11 mouse cellular contexts compared by ENCODE assay signal in genomic region chr13:15011638-15012037, GRCm38 (mm10).
DNase-seq lines count a peak whose midpoint lies in the region; ATAC-seq and TF ChIP-seq lines count a peak whose summit lies in the region.
"Had no signal": no experiment of that assay in that cellular context is flagged by ENCODE, and none has a peak within 500 bp of the region (broad histone marks: within the 10 kb centered on the region; RNA-seq: fewer than 3 reads in every experiment).

No protein-coding gene starts in this region.

- H3K4me2 ChIP-seq in midbrain, embryonic 12.5 days (replicated peaks), result no peak overlapping the region
- H3K4me2 ChIP-seq in midbrain, embryonic 16.5 days (ENCODE audit: low read length), result no peak overlapping the region

- no peaks in the 10 kb centered on the region for H3K27me3 ChIP-seq in heart, adult 2 months (ENCODE audit: control insufficient read depth, insufficient read depth, low read length)
- no peaks in the 10 kb centered on the region for H3K27me3 ChIP-seq in midbrain, embryonic 12.5 days
- H3K27me3 ChIP-seq in midbrain, embryonic 16.5 days (ENCODE audit: control insufficient read depth, insufficient read depth, low read depth, low read length), result no peaks in the 10 kb centered on the region

- no peak for TF ChIP-seq POLR2A in heart, adult 2 months (IDR thresholded peaks at IDR 0.05; ENCODE audit: insufficient read depth, low read depth, low read length)

- H3K27ac ChIP-seq in heart, adult 2 months, result no peak overlapping the region
- no peak overlapping the region for H3K27ac ChIP-seq in midbrain, embryonic 12.5 days (replicated peaks)
- H3K27ac ChIP-seq in midbrain, embryonic 16.5 days (ENCODE audit: low read length), result no peak overlapping the region
- H3K27ac ChIP-seq: stomach, postnatal 0 days had no signal

- ATAC-seq in midbrain, embryonic 12.5 days (ENCODE audit: low FRiP score, low read depth), result peak; percentile 49; the same call in 1 of the 2 replicates
- ATAC-seq in midbrain, embryonic 16.5 days, result no peak

- DNase-seq in heart, adult 11 months, result peak; percentile 90
- DNase-seq in heart, adult 2 months, result no peak
- peak; percentile 67 for DNase-seq in kidney, postnatal 14 days
- DNase-seq in urinary bladder, postnatal 14 days (ENCODE audit: low spot score), result no peak
- no peak for DNase-seq in thymus, postnatal 14 days
- no peak for DNase-seq in adrenal gland, adult 2 months
- DNase-seq: cerebellum, adult 2 months; right cerebral cortex, postnatal 4 days had no signal

- no peak for TF ChIP-seq EP300 in heart, adult 2 months (IDR thresholded peaks at IDR 0.05; ENCODE audit: insufficient read depth, low read depth, low read length)

- no peaks in the 10 kb centered on the region for H3K4me1 ChIP-seq in heart, adult 2 months (ENCODE audit: control insufficient read depth, insufficient read depth, low read length)
- no peaks in the 10 kb centered on the region for H3K4me1 ChIP-seq in midbrain, embryonic 12.5 days
- no peaks in the 10 kb centered on the region for H3K4me1 ChIP-seq in midbrain, embryonic 16.5 days (ENCODE audit: control insufficient read depth, insufficient read depth, low read length)

- H3K36me3 ChIP-seq in heart, adult 2 months (ENCODE audit: control insufficient read depth, insufficient read depth, low read length), result no peaks in the 10 kb centered on the region
- H3K36me3 ChIP-seq in midbrain, embryonic 12.5 days, result no peaks in the 10 kb centered on the region
- no peaks in the 10 kb centered on the region for H3K36me3 ChIP-seq in midbrain, embryonic 16.5 days (ENCODE audit: control insufficient read depth, insufficient read depth, low read length)

- H3K4me3 ChIP-seq in heart, adult 2 months, result no peak overlapping the region
- H3K4me3 ChIP-seq in midbrain, embryonic 12.5 days, result no peak overlapping the region
- no peak overlapping the region for H3K4me3 ChIP-seq in midbrain, embryonic 16.5 days (ENCODE audit: low read depth, low read length)

- H3K9me3 ChIP-seq in midbrain, embryonic 12.5 days, result no peaks in the 10 kb centered on the region
- H3K9me3 ChIP-seq in midbrain, embryonic 16.5 days (replicated peaks; ENCODE audit: control insufficient read depth, low read length, poor library complexity, severe bottlenecking), result no peaks in the 10 kb centered on the region

- intact Hi-C loops in heart, adult 2 months (cut with DNase I), result no loop called here

- H3K79me2 ChIP-seq in heart, adult 2 months (replicated peaks; ENCODE audit: control insufficient read depth, insufficient read depth, low read length), result no peaks in the 10 kb centered on the region

- TF ChIP-seq CTCF in heart, adult 2 months (IDR thresholded peaks at IDR 0.05), result no peak

- H3K9ac ChIP-seq in heart, adult 2 months (ENCODE audit: low read depth, low read length), result no peak overlapping the region
- H3K9ac ChIP-seq in midbrain, embryonic 12.5 days (replicated peaks), result no peak overlapping the region
- H3K9ac ChIP-seq in midbrain, embryonic 16.5 days (ENCODE audit: low read depth, low read length), result no peak overlapping the region

Comparison
In these comparisons a context has a peak if more than half of its experiments do, and no peak if none do; other contexts are left out.
1. DNase-seq: peak in heart, adult 11 months (single experiment) and kidney, postnatal 14 days (single experiment); none in heart, adult 2 months (0 of 2), urinary bladder, postnatal 14 days (single experiment), thymus, postnatal 14 days (single experiment) and adrenal gland, adult 2 months (single experiment).